Mouse (Mus musculus) CH12.LX (cell line): ENCODE results near the gene Kcnq4. TPM values are rescaled to one million over a fixed set of nuclear protein-coding genes. Genes with fewer than 3 reads are reported as not detected.

ENCODE experiments used
- DNase-seq: peaks from one replicate; pipeline ENCODE4 v3.0.0-alpha.2; 2013; ENCODE audit errors: extremely low read depth
- H3K27ac ChIP-seq: 2 replicates; pipeline ENCODE4 v1.5.1; 2012; ENCODE audit warnings: low read depth, mild to moderate bottlenecking, control low read depth, moderate library complexity; ENCODE audit not compliant: insufficient read depth
- H3K27me3 ChIP-seq: replicated peaks from 2 replicates; pipeline ENCODE3; 2012; ENCODE audit warnings: inconsistent platforms
- H3K36me3 ChIP-seq, 2 experiments: replicated peaks in 1 of 2; 2 replicates each; pipeline versions ENCODE3 to v1.6.1; 2012; ENCODE audit warnings: inconsistent platforms in 1 of 2, low read length in 1 of 2, mild to moderate bottlenecking in 1 of 2, mixed read lengths in 1 of 2, moderate library complexity in 1 of 2; ENCODE audit not compliant: control insufficient read depth in 1 of 2, insufficient read depth in 1 of 2
- H3K4me1 ChIP-seq, 2 experiments: 2 replicates each; pipeline ENCODE4 v1.6.1; 2012; ENCODE audit warnings: inconsistent platforms in 1 of 2, moderate library complexity in 1 of 2; ENCODE audit not compliant: insufficient read depth in 2 of 2, control insufficient read depth in 1 of 2
- H3K4me2 ChIP-seq: 2 replicates; pipeline ENCODE4 v1.6.1; 2012; ENCODE audit warnings: low read depth, mild to moderate bottlenecking, control low read depth; ENCODE audit not compliant: poor library complexity, insufficient read depth, severe bottlenecking
- H3K4me3 ChIP-seq, 3 experiments: fragments of 150-350 bp in 1 of 3; sonication (generic) in 1 of 3; replicated peaks in 1 of 3; 2 replicates each; pipeline versions ENCODE3 to v1.5.1; 2011 to 2012; ENCODE audit warnings: low read depth in 2 of 3, low read length in 2 of 3, mild to moderate bottlenecking in 2 of 3, moderate library complexity in 2 of 3, control low read depth in 1 of 3, improper control_type of control experiment in 1 of 3, inconsistent platforms in 1 of 3, mixed read lengths in 1 of 3; ENCODE audit not compliant: poor library complexity in 1 of 3
- H3K79me2 ChIP-seq: replicated peaks from 2 replicates; pipeline ENCODE4 v1.6.1; 2012; ENCODE audit warnings: mild to moderate bottlenecking, moderate library complexity; ENCODE audit not compliant: control insufficient read depth, poor library complexity, insufficient read depth, severe bottlenecking; ENCODE audit errors: extremely low read depth
- H3K9ac ChIP-seq: 2 replicates; pipeline ENCODE4 v1.6.1; 2012; ENCODE audit warnings: low read depth, mild to moderate bottlenecking, control low read depth, moderate library complexity; ENCODE audit not compliant: insufficient read depth
- H3K9me3 ChIP-seq: replicated peaks from 2 replicates; pipeline ENCODE3; 2012; ENCODE audit warnings: low read length, inconsistent platforms, mixed read lengths
- BHLHE40 ChIP-seq: IDR thresholded peaks from 2 replicates; pipeline ENCODE4 v1.6.1; 2011; ENCODE audit warnings: mild to moderate bottlenecking, low read depth, low read length, improper control_type of control experiment
- CTCF ChIP-seq, 2 experiments: IDR thresholded peaks in 1 of 2; conservative IDR thresholded peaks in 1 of 2; 2 replicates each; pipeline ENCODE4 v1.5.1; 2011 to 2012; ENCODE audit warnings: low read depth in 2 of 2, low read length in 2 of 2, improper control_type of control experiment in 1 of 2, inconsistent platforms in 1 of 2, mild to moderate bottlenecking in 1 of 2, moderate library complexity in 1 of 2
- E2F4 ChIP-seq: IDR thresholded peaks from 2 replicates; pipeline ENCODE4 v1.6.1; 2011; ENCODE audit warnings: low read depth, low read length, improper control_type of control experiment; ENCODE audit not compliant: insufficient replicate concordance
- ETS1 ChIP-seq: conservative IDR thresholded peaks from 2 replicates; pipeline ENCODE4 v1.6.1; 2012; ENCODE audit warnings: low read depth, mild to moderate bottlenecking, inconsistent platforms, low read length, improper control_type of control experiment, moderate library complexity
- GABPA ChIP-seq: IDR thresholded peaks from 2 replicates; pipeline ENCODE4 v1.6.1; 2012; ENCODE audit warnings: low read depth, low read length, improper control_type of control experiment, inconsistent platforms; ENCODE audit not compliant: insufficient replicate concordance
- IRF4 ChIP-seq: IDR thresholded peaks from 2 replicates; pipeline ENCODE4 v1.6.1; 2014; ENCODE audit warnings: low read depth, mild to moderate bottlenecking, inconsistent platforms, low read length, improper control_type of control experiment
- JUN ChIP-seq: IDR thresholded peaks from 2 replicates; pipeline ENCODE4 v1.6.1; 2011; ENCODE audit warnings: low read depth, mild to moderate bottlenecking, low read length, improper control_type of control experiment, moderate library complexity; ENCODE audit not compliant: insufficient read depth
- POLR2A ChIP-seq: IDR thresholded peaks from 2 replicates; pipeline ENCODE4 v1.6.1; 2011; ENCODE audit warnings: low read depth, mild to moderate bottlenecking, improper control_type of control experiment, low read length
- POLR2AphosphoS2 ChIP-seq: IDR thresholded peaks from 2 replicates; pipeline ENCODE4 v1.6.1; 2011; ENCODE audit warnings: low read depth, low read length, improper control_type of control experiment
- SMC3 ChIP-seq: IDR thresholded peaks from 2 replicates; pipeline ENCODE4 v1.6.1; 2011; ENCODE audit warnings: low read depth, low read length, improper control_type of control experiment
- TBP ChIP-seq: conservative IDR thresholded peaks from 2 replicates; pipeline ENCODE4 v1.6.1; 2011; ENCODE audit warnings: low read depth, low read length, improper control_type of control experiment
- TCF12 ChIP-seq: IDR thresholded peaks from 2 replicates; pipeline ENCODE4 v1.6.1; 2014; ENCODE audit warnings: low read depth, mild to moderate bottlenecking, inconsistent platforms, low read length, improper control_type of control experiment
- UBTF ChIP-seq: IDR thresholded peaks from 2 replicates; pipeline ENCODE4 v1.6.1; 2012; ENCODE audit warnings: low read depth, mild to moderate bottlenecking, inconsistent platforms, low read length, improper control_type of control experiment, moderate library complexity
- dilution Hi-C: fragments of 300-500 bp; cut with MboI; formaldehyde crosslinking; loops from 2 replicates; pipeline ENCODE4 v1.14.3; 2020; ENCODE audit warnings: low sequenced_read_pairs; ENCODE audit not compliant: extremely low pct_unique_long_range_greater_than_20kb, extremely low pct_ligation_motif_present
- in situ Hi-C: fragments of 300-500 bp; cut with MboI; formaldehyde crosslinking; loops from 3 replicates; pipeline ENCODE4 v1.14.3; 2019; ENCODE audit warnings: low sequenced_read_pairs, low pct_ligation_motif_present, low pct_unique_long_range_greater_than_20kb, mixed read lengths
- polyA plus RNA-seq: library from polyadenylated mRNA; unstranded; fragments of >175 nt; gene quantifications from 2 replicates; pipeline ENCODE4 v1.2.1, GENCODE M21; 2012; ENCODE audit warnings: low read depth; ENCODE audit not compliant: insufficient read length
- total RNA-seq, 2 experiments: library from RNA; depleted of rRNA; stranded (reverse); fragments of 300-350 nt in 1 of 2; fragments of >200 nt in 1 of 2; gene quantifications; 2 replicates each; pipeline ENCODE4 v1.2.3; 2012 to 2014

Kcnq4 gene
- total and polyA plus RNA-seq, 3 experiments = 0.08 to 0.10 TPM; not detected in 1

DNA sequence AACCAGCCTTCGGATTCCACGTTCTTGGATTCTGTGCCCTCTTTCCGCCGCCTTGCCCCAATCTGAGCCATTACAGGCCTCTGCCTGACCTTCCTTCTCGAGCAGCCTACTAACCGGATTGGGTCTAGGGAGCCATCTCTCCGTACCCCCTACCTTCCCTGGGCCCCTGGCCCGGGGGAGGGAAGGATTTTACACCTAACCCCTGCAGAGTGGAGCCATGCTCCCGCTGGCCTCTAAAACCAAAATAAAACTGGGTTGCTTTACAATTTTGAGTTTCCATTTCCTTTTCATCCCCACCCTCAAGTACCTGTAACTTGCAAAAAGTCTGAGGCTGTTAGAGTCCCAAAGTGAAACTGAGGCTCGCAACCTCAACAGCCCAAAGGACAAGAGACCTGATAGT is 80.9 kb downstream of the Kcnq4 start:
- H3K9me3 ChIP-seq = peaks cover 5% of the 10 kb centered on the region
- dilution Hi-C loops = no loop called here
- TF ChIP-seq CTCF (conservative IDR thresholded peaks at IDR 0.05 in 1 of 2, IDR thresholded peaks at IDR 0.05 in 1 of 2; ENCODE audit: low read depth in 2 of 2, low read length in 2 of 2) (no peak), JUN (no peak), SMC3 (no peak), IRF4 (no peak), ETS1 (no peak), E2F4 (no peak), GABPA (no peak)
- no peak for DNase-seq
- peak overlapping the region; percentile 60 for H3K4me2 ChIP-seq
- H3K9ac ChIP-seq = peak overlapping the region; percentile 15; the same call in 1 of the 2 replicates
- no peak overlapping the region for H3K27ac ChIP-seq
- no peaks in the 10 kb centered on the region for H3K36me3 ChIP-seq
- H3K4me3 ChIP-seq = peak overlapping the region in 1 of 3 experiments; percentile 58
- no peaks in the 10 kb centered on the region for H3K79me2 ChIP-seq
- peaks cover 8% of the 10 kb centered on the region for H3K27me3 ChIP-seq
- in situ Hi-C loops = no loop called here
- peaks cover 10 to 39% of the 10 kb centered on the region in 2 experiments for H3K4me1 ChIP-seq

DNA sequence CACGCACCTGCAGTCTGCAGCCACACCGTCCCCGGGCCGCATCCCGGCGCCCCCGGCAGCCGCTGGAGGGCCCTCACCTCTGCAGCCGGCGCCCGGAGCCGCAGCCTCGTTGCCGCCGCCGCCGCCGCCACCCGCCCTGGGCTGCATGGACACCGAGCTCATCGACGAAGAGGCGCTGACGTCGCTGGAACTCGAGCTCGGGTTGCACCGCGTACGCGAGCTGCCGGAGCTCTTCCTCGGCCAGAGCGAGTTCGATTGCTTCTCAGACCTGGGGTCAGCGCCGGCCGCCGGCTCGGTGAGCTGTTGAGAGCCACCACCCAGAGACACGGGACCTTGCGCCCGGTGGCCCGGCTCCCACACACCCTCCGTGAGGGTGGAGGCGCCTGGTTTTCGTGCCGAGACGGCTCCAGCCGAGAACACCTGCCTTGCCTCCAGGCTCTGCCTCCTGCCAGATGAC is 81.3 kb downstream of the Kcnq4 start:
- Histone ChIP-seq H3K36me3 (no peaks in the 10 kb centered on the region), H3K9me3 (peaks cover 5% of the 10 kb centered on the region), H3K27ac (no peak overlapping the region), H3K4me2 (peak overlapping the region; percentile 60), H3K79me2 (no peaks in the 10 kb centered on the region), H3K4me1 (peaks cover 7 to 35% of the 10 kb centered on the region in 2 experiments), H3K9ac (peak overlapping the region; percentile 15; the same call in 1 of the 2 replicates), H3K27me3 (peaks cover 8% of the 10 kb centered on the region), H3K4me3 (peak overlapping the region in 2 of 3 experiments; percentile 33 to 58)
- in situ Hi-C loops = no loop called here
- TF ChIP-seq ETS1 (no peak), POLR2AphosphoS2 (no peak), TCF12 (no peak), UBTF (peak; percentile 65; the same call in 1 of the 2 replicates), BHLHE40 (no peak)
- dilution Hi-C loops = no loop called here
- DNase-seq = no peak

DNA sequence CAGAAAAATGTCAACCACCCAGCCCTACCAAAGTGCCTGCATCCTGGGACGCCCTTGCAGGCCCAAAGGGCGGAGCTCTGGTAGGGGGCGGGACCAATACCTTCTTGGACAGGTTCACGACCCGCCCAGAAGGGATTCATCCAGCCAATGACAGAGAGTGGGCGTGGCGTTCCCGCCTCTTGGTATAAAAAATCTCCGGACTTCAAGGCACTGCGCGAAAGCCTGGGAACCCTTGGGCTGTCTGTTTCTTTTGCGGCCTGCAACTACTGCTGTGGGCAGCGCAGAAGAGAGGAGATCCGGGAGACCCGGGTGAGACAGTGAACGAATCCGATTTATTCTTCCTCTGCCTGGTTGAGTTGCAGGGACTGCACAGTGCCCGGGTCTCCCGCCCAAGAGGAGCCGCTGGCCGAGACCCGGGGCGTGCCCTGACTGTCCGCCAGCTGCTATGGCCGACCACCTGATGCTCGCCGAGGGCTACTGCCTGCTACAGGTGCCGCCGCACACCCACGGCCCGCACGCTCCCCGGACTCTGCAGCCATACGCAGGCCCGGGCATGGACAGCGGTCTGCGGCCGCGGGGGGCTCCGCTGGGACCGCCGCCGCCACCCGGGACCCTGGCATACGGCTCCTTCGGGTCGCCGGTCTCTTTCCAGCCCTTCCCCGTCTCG is 81.9 kb downstream of the Kcnq4 start, which contains the start of gene Cited4:
Gene Cited4 (plus strand): TSS at position 215 of the 667 bp plus-strand sequence.
- Histone ChIP-seq H3K36me3 (no peaks in the 10 kb centered on the region), H3K27me3 (peaks cover 8% of the 10 kb centered on the region), H3K9me3 (peaks cover 5% of the 10 kb centered on the region), H3K9ac (peak within 1 kb of the TSS; percentile 15; the same call in 1 of the 2 replicates), H3K4me2 (peak within 1 kb of the TSS; percentile 60), H3K4me1 (peaks cover 7 to 33% of the 10 kb centered on the region in 2 experiments), H3K4me3 (peak within 1 kb of the TSS; percentile 20 to 58 (median 33)), H3K27ac (no peak within 1 kb of the TSS), H3K79me2 (no peaks in the 10 kb centered on the region)
- DNase-seq = peak; percentile 73
- no peak for TF ChIP-seq E2F4
- TF ChIP-seq UBTF = no peak
- TF ChIP-seq TBP = peak; percentile 88
- TF ChIP-seq POLR2A = peak; percentile 61
- no peak for TF ChIP-seq POLR2AphosphoS2
- in situ Hi-C loops (no loop called here), dilution Hi-C loops (no loop called here)
